Mouse (Mus musculus): Measurements from ENCODE around the gene Stt3b.

- TF ChIP-seq GATA1 (IDR thresholded peaks at IDR 0.05; ENCODE audit: borderline replicate concordance, low read length) (no peak), FLI1 (IDR thresholded peaks at IDR 0.05; ENCODE audit: low read length) (no peak)
These were observed 9.9 kb upstream of the Stt3b start for GRCm38 (mm10) chr9:115320156-115320555.

Data from megakaryocyte, embryonic 14.5 days (primary cell).